Mouse (Mus musculus): ENCODE data around the gene Utp15. TPM values are rescaled to one million over a fixed set of nuclear protein-coding genes. Genes with fewer than 3 reads are reported as not detected.

Utp15 gene
- polyA plus RNA-seq, 1 experiment from 2014 or later, result 37.3 TPM

GRCm38 (mm10) chr13:98274023-98274422 lies 11.2 kb upstream of the Utp15 start:
- 95% methylated on average over 9 of the region's 9 CpGs for WGBS
- no peak overlapping the region for H3K27ac ChIP-seq (ENCODE audit: low read length)
- no peaks in the 10 kb centered on the region for H3K4me1 ChIP-seq (replicated peaks; ENCODE audit: control insufficient read depth, insufficient read depth, low read length)
- no peak overlapping the region for H3K4me3 ChIP-seq (replicated peaks; ENCODE audit: low read length)
- no peaks in the 10 kb centered on the region for H3K27me3 ChIP-seq (replicated peaks; ENCODE audit: control insufficient read depth, insufficient read depth, low read length)
- H3K9me3 ChIP-seq (ENCODE audit: control insufficient read depth, low read length), result no peaks in the 10 kb centered on the region
- H3K9ac ChIP-seq (replicated peaks; ENCODE audit: low read depth, low read length), result no peak overlapping the region
- H3K36me3 ChIP-seq (ENCODE audit: control insufficient read depth, insufficient read depth), result peaks cover 29% of the 10 kb centered on the region
- no peak overlapping the region for H3K4me2 ChIP-seq (ENCODE audit: low read length)
- ATAC-seq, result no peak

GRCm38 (mm10) chr13:98264111-98264510 lies 1.3 kb upstream of the Utp15 start:
- H3K27me3 ChIP-seq (replicated peaks; ENCODE audit: control insufficient read depth, insufficient read depth, low read length), result no peaks in the 10 kb centered on the region
- ATAC-seq, result no peak
- peak overlapping the region; percentile 86 for H3K9ac ChIP-seq (replicated peaks; ENCODE audit: low read depth, low read length)
- peak overlapping the region; percentile 90 for H3K4me2 ChIP-seq (ENCODE audit: low read length)
- peaks cover 11% of the 10 kb centered on the region for H3K36me3 ChIP-seq (ENCODE audit: control insufficient read depth, insufficient read depth)
- H3K4me3 ChIP-seq (replicated peaks; ENCODE audit: low read length), result peak overlapping the region; percentile 73
- H3K4me1 ChIP-seq (replicated peaks; ENCODE audit: control insufficient read depth, insufficient read depth, low read length), result peaks cover 21% of the 10 kb centered on the region
- WGBS, result 29% methylated on average over 5 of the region's 5 CpGs
- H3K27ac ChIP-seq (ENCODE audit: low read length), result no peak overlapping the region
- H3K9me3 ChIP-seq (ENCODE audit: control insufficient read depth, low read length), result no peaks in the 10 kb centered on the region

GRCm38 (mm10) chr13:98263458-98263987 lies 682 bp upstream of the Utp15 start:
- Histone ChIP-seq H3K9me3 (ENCODE audit: control insufficient read depth, low read length) (no peaks in the 10 kb centered on the region), H3K4me3 (replicated peaks; ENCODE audit: low read length) (peak overlapping the region; percentile 73), H3K4me2 (ENCODE audit: low read length) (peak overlapping the region; percentile 90), H3K27me3 (replicated peaks; ENCODE audit: control insufficient read depth, insufficient read depth, low read length) (no peaks in the 10 kb centered on the region), H3K9ac (replicated peaks; ENCODE audit: low read depth, low read length) (peak overlapping the region; percentile 86), H3K4me1 (replicated peaks; ENCODE audit: control insufficient read depth, insufficient read depth, low read length) (peaks cover 21% of the 10 kb centered on the region), H3K27ac (ENCODE audit: low read length) (peak overlapping the region; percentile 93), H3K36me3 (ENCODE audit: control insufficient read depth, insufficient read depth) (peaks cover 12% of the 10 kb centered on the region)
- WGBS, result under 1% methylated on average over 16 of the region's 16 CpGs
- peak; percentile 37 for ATAC-seq

- H3K27me3 ChIP-seq (replicated peaks; ENCODE audit: control insufficient read depth, insufficient read depth, low read length), result no peaks in the 10 kb centered on the region
- H3K27ac ChIP-seq (ENCODE audit: low read length), result no peak overlapping the region
- H3K9ac ChIP-seq (replicated peaks; ENCODE audit: low read depth, low read length), result no peak overlapping the region
- no peaks in the 10 kb centered on the region for H3K4me1 ChIP-seq (replicated peaks; ENCODE audit: control insufficient read depth, insufficient read depth, low read length)
- no peak overlapping the region for H3K4me2 ChIP-seq (ENCODE audit: low read length)
- H3K4me3 ChIP-seq (replicated peaks; ENCODE audit: low read length), result no peak overlapping the region
- 77% methylated on average over 9 of the region's 9 CpGs for WGBS
- no peak for ATAC-seq
- H3K36me3 ChIP-seq (ENCODE audit: control insufficient read depth, insufficient read depth), result peaks cover 46% of the 10 kb centered on the region
- no peaks in the 10 kb centered on the region for H3K9me3 ChIP-seq (ENCODE audit: control insufficient read depth, low read length)
Measured at GRCm38 (mm10) chr13:98254921-98255320, 7.9 kb downstream of the Utp15 start.

GRCm38 (mm10) chr13:98249594-98249993 lies 13.2 kb downstream of the Utp15 start:
- H3K4me2 ChIP-seq (ENCODE audit: low read length), result no peak overlapping the region
- no peaks in the 10 kb centered on the region for H3K27me3 ChIP-seq (replicated peaks; ENCODE audit: control insufficient read depth, insufficient read depth, low read length)
- H3K9me3 ChIP-seq (ENCODE audit: control insufficient read depth, low read length), result no peaks in the 10 kb centered on the region
- no peak overlapping the region for H3K9ac ChIP-seq (replicated peaks; ENCODE audit: low read depth, low read length)
- no peak overlapping the region for H3K4me3 ChIP-seq (replicated peaks; ENCODE audit: low read length)
- H3K36me3 ChIP-seq (ENCODE audit: control insufficient read depth, insufficient read depth), result peaks cover 32% of the 10 kb centered on the region
- no peaks in the 10 kb centered on the region for H3K4me1 ChIP-seq (replicated peaks; ENCODE audit: control insufficient read depth, insufficient read depth, low read length)
- no peak for ATAC-seq
- WGBS, result 91% methylated on average over 10 of the region's 10 CpGs
- H3K27ac ChIP-seq (ENCODE audit: low read length), result no peak overlapping the region

GRCm38 (mm10) chr13:98245386-98245785 lies 17.5 kb downstream of the Utp15 start:
- Histone ChIP-seq H3K36me3 (ENCODE audit: control insufficient read depth, insufficient read depth) (peaks cover 11% of the 10 kb centered on the region; the same call in 1 of the 2 replicates), H3K4me1 (replicated peaks; ENCODE audit: control insufficient read depth, insufficient read depth, low read length) (no peaks in the 10 kb centered on the region), H3K27me3 (replicated peaks; ENCODE audit: control insufficient read depth, insufficient read depth, low read length) (no peaks in the 10 kb centered on the region), H3K27ac (ENCODE audit: low read length) (no peak overlapping the region), H3K9me3 (ENCODE audit: control insufficient read depth, low read length) (no peaks in the 10 kb centered on the region), H3K9ac (replicated peaks; ENCODE audit: low read depth, low read length) (no peak overlapping the region), H3K4me3 (replicated peaks; ENCODE audit: low read length) (no peak overlapping the region), H3K4me2 (ENCODE audit: low read length) (no peak overlapping the region)
- 66% methylated on average over 7 of the region's 7 CpGs for WGBS
- no peak for ATAC-seq

- WGBS, result 62% methylated on average over 4 of the region's 5 CpGs
- no peak overlapping the region for H3K4me2 ChIP-seq (ENCODE audit: low read length)
- H3K4me1 ChIP-seq (replicated peaks; ENCODE audit: control insufficient read depth, insufficient read depth, low read length), result no peaks in the 10 kb centered on the region
- no peak overlapping the region for H3K9ac ChIP-seq (replicated peaks; ENCODE audit: low read depth, low read length)
- H3K4me3 ChIP-seq (replicated peaks; ENCODE audit: low read length), result no peak overlapping the region
- ATAC-seq, result no peak
- H3K27me3 ChIP-seq (replicated peaks; ENCODE audit: control insufficient read depth, insufficient read depth, low read length), result no peaks in the 10 kb centered on the region
- H3K27ac ChIP-seq (ENCODE audit: low read length), result no peak overlapping the region
- H3K9me3 ChIP-seq (ENCODE audit: control insufficient read depth, low read length), result no peaks in the 10 kb centered on the region
- H3K36me3 ChIP-seq (ENCODE audit: control insufficient read depth, insufficient read depth), result peaks cover 9% of the 10 kb centered on the region; the same call in 1 of the 2 replicates
Measured at GRCm38 (mm10) chr13:98244571-98245350, 18.1 kb downstream of the Utp15 start.

- H3K27me3 ChIP-seq (replicated peaks; ENCODE audit: control insufficient read depth, insufficient read depth, low read length), result no peaks in the 10 kb centered on the region
- H3K27ac ChIP-seq (ENCODE audit: low read length), result no peak overlapping the region
- no peaks in the 10 kb centered on the region for H3K36me3 ChIP-seq (ENCODE audit: control insufficient read depth, insufficient read depth)
- H3K4me1 ChIP-seq (replicated peaks; ENCODE audit: control insufficient read depth, insufficient read depth, low read length), result no peaks in the 10 kb centered on the region
- ATAC-seq, result no peak
- H3K4me2 ChIP-seq (ENCODE audit: low read length), result no peak overlapping the region
- no peak overlapping the region for H3K9ac ChIP-seq (replicated peaks; ENCODE audit: low read depth, low read length)
- no peak overlapping the region for H3K4me3 ChIP-seq (replicated peaks; ENCODE audit: low read length)
- 78% methylated on average over 9 of the region's 9 CpGs for WGBS
- no peaks in the 10 kb centered on the region for H3K9me3 ChIP-seq (ENCODE audit: control insufficient read depth, low read length)
Measured at GRCm38 (mm10) chr13:98241531-98242282, 21.1 kb downstream of the Utp15 start.

GRCm38 (mm10) chr13:98239978-98240641 lies 22.7 kb downstream of the Utp15 start:
- 16% methylated on average over 12 of the region's 12 CpGs for WGBS

More at GRCm38 (mm10) chr13:98239978-98240641, 22.7 kb downstream of the Utp15 start:
- Histone ChIP-seq H3K9ac (replicated peaks; ENCODE audit: low read depth, low read length) (no peak overlapping the region), H3K4me1 (replicated peaks; ENCODE audit: control insufficient read depth, insufficient read depth, low read length) (no peaks in the 10 kb centered on the region), H3K27me3 (replicated peaks; ENCODE audit: control insufficient read depth, insufficient read depth, low read length) (no peaks in the 10 kb centered on the region), H3K4me2 (ENCODE audit: low read length) (no peak overlapping the region), H3K4me3 (replicated peaks; ENCODE audit: low read length) (no peak overlapping the region), H3K9me3 (ENCODE audit: control insufficient read depth, low read length) (no peaks in the 10 kb centered on the region), H3K36me3 (ENCODE audit: control insufficient read depth, insufficient read depth) (no peaks in the 10 kb centered on the region), H3K27ac (ENCODE audit: low read length) (no peak overlapping the region)
- ATAC-seq, result no peak

Data from forebrain, embryonic 16.5 days (tissue).